Mouse (Mus musculus): Measurements from ENCODE around the gene Rars. TPM values are rescaled to one million over a fixed set of nuclear protein-coding genes. Genes with fewer than 3 reads are reported as not detected.
A peak's percentile ranks its signal among the peaks of the same experiment; 100 is the strongest.
"Not testable (repeated sequence)": the region's sequence is repeated elsewhere in the genome, so short reads cannot be mapped to it uniquely, and the experiment has no call there.

Gene Rars
- polyA plus RNA-seq, 1 experiment from 2014 or later: 71.9 TPM

DNA sequence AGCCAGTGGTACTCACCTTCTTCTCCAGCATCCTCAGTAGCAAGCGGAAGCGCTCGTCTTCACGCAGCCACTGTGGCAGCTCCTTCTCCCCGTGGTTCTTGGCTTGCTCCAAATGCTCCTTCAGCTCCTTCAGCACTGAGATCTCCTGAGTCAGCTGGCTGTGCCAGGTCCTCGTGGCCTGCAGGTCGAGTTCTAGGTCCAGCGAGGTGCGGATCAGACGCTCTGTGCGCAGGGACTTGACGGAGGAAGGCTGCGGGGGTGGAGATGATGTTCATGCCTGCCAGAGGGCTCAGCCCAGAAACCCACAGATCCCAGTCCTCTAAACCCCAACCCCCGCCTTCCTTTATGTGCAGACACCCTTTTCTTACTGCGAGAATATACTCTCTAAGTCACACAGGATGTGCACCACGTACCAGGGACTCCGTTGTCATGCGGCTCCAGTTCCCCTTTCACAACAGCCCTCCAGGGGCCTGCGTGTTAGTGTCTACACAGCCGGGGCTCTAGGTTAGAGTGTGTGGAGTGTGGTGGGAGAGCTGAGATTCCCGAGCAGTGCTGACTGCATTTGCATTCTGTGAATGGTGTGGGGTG, 7.5 kb upstream of the Rars start:
- Histone ChIP-seq H3K9me3 (replicated peaks; ENCODE audit: control insufficient read depth, low read length, poor library complexity, severe bottlenecking) (no peaks in the 10 kb centered on the region; the same call in 1 of the 2 replicates), H3K27me3 (ENCODE audit: control insufficient read depth, insufficient read depth, low read depth, low read length) (no peaks in the 10 kb centered on the region), H3K27ac (ENCODE audit: low read length) (no peak overlapping the region), H3K4me3 (ENCODE audit: low read depth, low read length) (no peak overlapping the region), H3K4me2 (ENCODE audit: low read length) (no peak overlapping the region), H3K4me1 (ENCODE audit: control insufficient read depth, insufficient read depth, low read length) (peaks cover 6% of the 10 kb centered on the region; the same call in 1 of the 2 replicates), H3K9ac (ENCODE audit: low read depth, low read length) (no peak overlapping the region), H3K36me3 (ENCODE audit: control insufficient read depth, insufficient read depth, low read length) (0 out of 2 replicates have a peak, but pooled peaks cover 3% of the 10 kb centered on the region)
- ATAC-seq: no peak
- 83% methylated on average over 21 of the region's 21 CpGs for WGBS

DNA sequence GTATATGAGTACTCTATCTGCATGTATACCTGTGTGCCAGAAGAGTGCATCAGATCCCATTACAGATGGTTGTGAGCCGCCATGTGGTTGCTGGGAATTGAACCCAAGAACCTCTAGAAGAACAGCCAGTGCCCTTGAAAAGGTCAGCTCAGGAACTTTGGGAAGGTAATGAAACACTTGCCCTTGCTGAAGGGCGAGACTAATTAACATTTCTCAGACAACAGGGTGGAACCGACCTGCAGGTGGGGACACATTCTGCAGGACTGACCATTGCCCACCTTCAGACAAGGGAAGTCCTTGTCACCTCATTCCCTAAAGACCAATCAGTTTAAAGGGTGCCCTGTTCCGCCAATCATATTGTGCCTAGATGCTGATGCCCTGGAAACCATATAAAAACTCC, 6.5 kb upstream of the Rars start:
- ATAC-seq; H3K4me2 ChIP-seq (ENCODE audit: low read length); H3K4me1 ChIP-seq (ENCODE audit: control insufficient read depth, insufficient read depth, low read length); H3K27me3 ChIP-seq (ENCODE audit: control insufficient read depth, insufficient read depth, low read depth, low read length); H3K9me3 ChIP-seq (replicated peaks; ENCODE audit: control insufficient read depth, low read length, poor library complexity, severe bottlenecking); H3K9ac ChIP-seq (ENCODE audit: low read depth, low read length); H3K36me3 ChIP-seq (ENCODE audit: control insufficient read depth, insufficient read depth, low read length); H3K4me3 ChIP-seq (ENCODE audit: low read depth, low read length); H3K27ac ChIP-seq (ENCODE audit: low read length): not testable (repeated sequence)
- 96% methylated on average over 4 of the region's 4 CpGs for WGBS

DNA sequence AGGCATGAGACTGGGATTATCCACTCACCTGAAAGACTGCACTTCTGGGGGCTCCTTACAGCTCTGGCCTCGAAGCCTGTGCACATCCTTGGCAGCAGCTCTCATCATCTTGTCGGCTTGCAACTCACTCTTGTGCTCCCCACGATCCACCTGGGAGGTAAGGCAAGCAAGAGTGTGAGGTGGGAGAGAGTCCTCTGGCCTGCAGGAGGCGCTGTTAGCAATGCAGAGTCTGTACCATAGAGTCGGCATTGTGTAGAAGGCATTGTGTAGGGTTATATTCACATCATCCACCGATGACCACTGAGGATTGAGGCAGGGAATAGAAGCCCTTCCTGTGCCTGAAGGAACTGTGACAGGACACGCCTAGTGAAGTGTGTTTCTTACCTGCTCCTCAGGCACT, 6.0 kb upstream of the Rars start:
- ATAC-seq: no peak
- Histone ChIP-seq H3K4me2 (ENCODE audit: low read length) (no peak overlapping the region), H3K27me3 (ENCODE audit: control insufficient read depth, insufficient read depth, low read depth, low read length) (no peaks in the 10 kb centered on the region), H3K27ac (ENCODE audit: low read length) (no peak overlapping the region), H3K4me1 (ENCODE audit: control insufficient read depth, insufficient read depth, low read length) (peaks cover 6% of the 10 kb centered on the region; the same call in 1 of the 2 replicates), H3K9me3 (replicated peaks; ENCODE audit: control insufficient read depth, low read length, poor library complexity, severe bottlenecking) (no peaks in the 10 kb centered on the region; the same call in 1 of the 2 replicates), H3K4me3 (ENCODE audit: low read depth, low read length) (no peak overlapping the region), H3K9ac (ENCODE audit: low read depth, low read length) (no peak overlapping the region), H3K36me3 (ENCODE audit: control insufficient read depth, insufficient read depth, low read length) (0 out of 2 replicates have a peak, but pooled peaks cover 3% of the 10 kb centered on the region)
- whole genome bisulfite sequencing: 81% methylated on average over 7 of the region's 7 CpGs

DNA sequence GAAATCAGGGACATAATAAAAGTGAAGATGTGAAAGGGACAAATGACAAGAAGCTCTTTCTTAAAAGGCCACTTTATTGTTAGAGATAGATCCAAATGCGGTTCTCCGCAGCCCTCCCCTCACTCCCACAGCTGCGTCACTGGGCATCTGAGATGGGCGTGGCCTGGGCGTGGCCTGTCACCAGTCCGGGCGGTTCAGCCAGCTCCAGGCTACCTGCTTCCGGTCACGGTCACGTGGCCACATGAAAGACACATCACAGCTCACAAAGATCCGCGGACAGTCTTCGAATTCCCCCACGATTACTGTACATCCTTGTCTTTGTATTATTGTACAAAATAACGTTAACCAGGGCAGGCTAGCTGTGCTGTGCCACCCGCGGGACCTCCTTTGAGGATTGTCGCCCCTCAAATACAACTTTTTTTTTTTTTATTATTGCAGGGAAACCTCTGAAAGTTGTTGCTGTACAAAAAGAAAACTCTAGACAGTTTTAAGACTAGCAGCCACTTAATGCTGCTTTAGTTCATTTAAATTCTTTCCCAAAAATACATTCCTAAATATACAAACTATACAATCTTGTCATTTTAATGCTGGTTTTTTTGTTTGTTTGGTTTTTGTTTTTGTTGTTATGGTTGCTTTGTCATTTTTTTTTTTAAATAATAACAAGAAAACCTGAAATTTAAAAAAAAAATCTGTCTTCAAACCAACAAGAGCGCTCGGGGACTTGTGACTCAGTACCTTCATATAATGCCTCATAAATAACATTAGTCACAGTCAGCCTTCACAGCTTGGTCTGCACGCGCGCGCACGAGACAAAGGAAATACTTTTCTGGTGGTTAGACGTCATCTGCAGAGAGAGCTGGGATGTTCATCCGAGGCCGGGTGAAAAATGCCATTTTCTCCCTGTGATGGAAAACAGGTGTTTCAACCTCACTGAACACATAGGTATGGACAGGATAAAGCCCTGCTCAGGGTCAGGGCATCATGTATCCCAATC, 4.3 kb upstream of the Rars start:
- Histone ChIP-seq H3K27me3 (ENCODE audit: control insufficient read depth, insufficient read depth, low read depth, low read length) (no peaks in the 10 kb centered on the region), H3K9me3 (replicated peaks; ENCODE audit: control insufficient read depth, low read length, poor library complexity, severe bottlenecking) (no peaks in the 10 kb centered on the region; the same call in 1 of the 2 replicates), H3K4me1 (ENCODE audit: control insufficient read depth, insufficient read depth, low read length) (peaks cover 8% of the 10 kb centered on the region), H3K27ac (ENCODE audit: low read length) (peak overlapping the region; percentile 33; the same call in 1 of the 2 replicates), H3K9ac (ENCODE audit: low read depth, low read length) (peak overlapping the region; percentile 13; the same call in 1 of the 2 replicates), H3K4me3 (ENCODE audit: low read depth, low read length) (peak overlapping the region; percentile 18), H3K4me2 (ENCODE audit: low read length) (peak overlapping the region; percentile 64), H3K36me3 (ENCODE audit: control insufficient read depth, insufficient read depth, low read length) (0 out of 2 replicates have a peak, but pooled peaks cover 3% of the 10 kb centered on the region)
- peak; percentile 56 for ATAC-seq
- WGBS: 20% methylated on average over 28 of the region's 28 CpGs

DNA sequence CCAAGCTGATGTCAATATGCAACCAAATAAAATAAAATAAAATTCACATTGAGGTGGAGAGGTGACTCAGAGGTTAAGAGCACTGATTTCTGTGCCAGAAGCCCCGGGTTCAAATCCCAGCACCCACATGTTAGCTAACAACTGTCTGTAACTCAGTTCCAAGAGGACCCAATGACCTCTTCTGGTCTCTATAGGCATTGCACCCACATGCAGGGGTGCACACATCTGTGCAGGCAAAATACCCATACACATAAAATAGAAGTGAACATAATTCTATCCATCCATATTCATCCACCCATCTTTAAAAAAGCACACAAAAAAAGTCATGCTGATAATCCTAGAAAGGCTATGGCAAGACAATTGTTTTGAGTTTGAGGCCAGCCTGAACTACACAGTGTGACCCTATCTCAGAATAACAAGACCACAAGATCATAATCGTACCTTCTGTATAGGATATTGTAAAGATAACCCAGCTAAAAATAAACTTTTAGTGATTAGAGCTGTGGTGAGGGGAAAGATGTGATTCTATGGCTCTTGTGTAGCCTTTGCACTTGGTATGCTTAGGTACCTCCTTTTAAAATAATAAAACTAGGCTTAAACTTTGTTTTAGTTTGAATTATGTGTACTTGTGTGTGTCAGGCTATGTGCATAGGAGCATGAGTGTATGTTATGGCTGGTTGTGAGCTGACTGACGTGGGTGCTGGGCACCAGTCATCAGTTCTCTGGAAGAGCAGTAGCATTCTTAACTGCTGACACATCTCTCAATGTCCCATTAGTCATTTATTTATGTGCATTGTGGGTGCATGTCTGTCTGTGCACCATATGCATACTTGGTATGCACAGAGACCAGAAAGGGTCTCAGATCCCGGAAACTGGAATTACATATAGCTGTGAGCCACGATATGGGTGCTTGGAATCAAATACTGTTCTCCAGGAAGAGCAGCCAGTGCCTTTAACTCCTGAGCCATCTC, 3.1 kb upstream of the Rars start:
- H3K4me1 ChIP-seq (ENCODE audit: control insufficient read depth, insufficient read depth, low read length): peaks cover 19% of the 10 kb centered on the region
- H3K4me3 ChIP-seq (ENCODE audit: low read depth, low read length): no peak overlapping the region
- H3K36me3 ChIP-seq (ENCODE audit: control insufficient read depth, insufficient read depth, low read length): 0 out of 2 replicates have a peak, but pooled peaks cover 4% of the 10 kb centered on the region
- WGBS: 92% methylated on average over 5 of the region's 5 CpGs
- H3K27me3 ChIP-seq (ENCODE audit: control insufficient read depth, insufficient read depth, low read depth, low read length): no peaks in the 10 kb centered on the region
- H3K27ac ChIP-seq (ENCODE audit: low read length): peak overlapping the region; percentile 33
- no peak overlapping the region for H3K9ac ChIP-seq (ENCODE audit: low read depth, low read length)
- H3K4me2 ChIP-seq (ENCODE audit: low read length): peak overlapping the region; percentile 64
- no peak for ATAC-seq
- no peaks in the 10 kb centered on the region; the same call in 1 of the 2 replicates for H3K9me3 ChIP-seq (replicated peaks; ENCODE audit: control insufficient read depth, low read length, poor library complexity, severe bottlenecking)

DNA sequence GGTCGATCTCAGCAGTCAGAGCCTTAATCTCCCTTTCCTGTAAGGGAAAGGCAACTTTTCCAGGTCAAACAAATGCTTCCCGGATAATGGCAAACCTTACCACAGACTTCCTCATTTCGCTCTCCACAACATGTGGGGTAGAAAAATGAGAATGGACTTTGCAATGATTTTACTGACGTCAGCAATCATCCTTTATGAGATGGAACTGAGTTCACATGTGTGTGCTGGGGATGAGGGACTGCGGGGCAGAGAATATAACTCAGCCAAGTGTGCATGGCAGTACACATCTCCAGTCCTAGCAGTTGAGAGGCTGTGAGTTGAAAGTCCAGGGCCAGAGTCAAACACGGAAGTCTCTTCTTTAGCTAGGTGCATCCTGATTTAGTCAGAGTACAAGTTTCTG, 1.0 kb downstream of the Rars start:
- no peak overlapping the region for H3K27ac ChIP-seq (ENCODE audit: low read length)
- H3K36me3 ChIP-seq (ENCODE audit: control insufficient read depth, insufficient read depth, low read length): peaks cover 13% of the 10 kb centered on the region
- H3K9ac ChIP-seq (ENCODE audit: low read depth, low read length): peak overlapping the region; percentile 88; the same call in 1 of the 2 replicates
- 87% methylated on average over 6 of the region's 6 CpGs for WGBS
- no peaks in the 10 kb centered on the region for H3K27me3 ChIP-seq (ENCODE audit: control insufficient read depth, insufficient read depth, low read depth, low read length)
- H3K4me2 ChIP-seq (ENCODE audit: low read length): peak overlapping the region; percentile 86
- H3K4me3 ChIP-seq (ENCODE audit: low read depth, low read length): peak overlapping the region; percentile 96
- H3K9me3 ChIP-seq (replicated peaks; ENCODE audit: control insufficient read depth, low read length, poor library complexity, severe bottlenecking): no peaks in the 10 kb centered on the region; the same call in 1 of the 2 replicates
- no peak for ATAC-seq
- peaks cover 17% of the 10 kb centered on the region for H3K4me1 ChIP-seq (ENCODE audit: control insufficient read depth, insufficient read depth, low read length)

DNA sequence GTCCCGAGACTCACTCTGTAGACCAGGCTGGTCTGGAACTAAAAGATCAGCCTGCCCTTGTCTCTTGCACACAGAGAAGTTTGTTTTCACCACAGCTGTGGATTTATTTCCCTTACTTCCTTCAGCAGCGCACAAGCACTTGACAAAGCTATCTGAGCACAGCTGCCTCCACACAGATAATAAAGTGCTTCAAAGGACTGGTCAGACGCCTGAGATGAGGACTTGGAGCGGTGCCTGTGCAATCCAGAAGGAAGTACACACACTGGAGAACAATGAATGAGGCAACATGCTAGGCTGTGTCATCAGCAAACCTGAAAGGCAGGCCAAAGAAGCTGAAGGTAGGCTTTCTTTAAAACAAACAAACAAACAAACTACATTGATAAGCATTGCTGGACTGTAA, 2.2 kb downstream of the Rars start:
- Histone ChIP-seq H3K27ac (ENCODE audit: low read length) (no peak overlapping the region), H3K4me3 (ENCODE audit: low read depth, low read length) (no peak overlapping the region), H3K9ac (ENCODE audit: low read depth, low read length) (no peak overlapping the region), H3K36me3 (ENCODE audit: control insufficient read depth, insufficient read depth, low read length) (peaks cover 17% of the 10 kb centered on the region), H3K4me2 (ENCODE audit: low read length) (no peak overlapping the region), H3K4me1 (ENCODE audit: control insufficient read depth, insufficient read depth, low read length) (peaks cover 14% of the 10 kb centered on the region), H3K9me3 (replicated peaks; ENCODE audit: control insufficient read depth, low read length, poor library complexity, severe bottlenecking) (no peaks in the 10 kb centered on the region), H3K27me3 (ENCODE audit: control insufficient read depth, insufficient read depth, low read depth, low read length) (no peaks in the 10 kb centered on the region)
- no peak for ATAC-seq
- WGBS: 80% methylated on average over 4 of the region's 4 CpGs

DNA sequence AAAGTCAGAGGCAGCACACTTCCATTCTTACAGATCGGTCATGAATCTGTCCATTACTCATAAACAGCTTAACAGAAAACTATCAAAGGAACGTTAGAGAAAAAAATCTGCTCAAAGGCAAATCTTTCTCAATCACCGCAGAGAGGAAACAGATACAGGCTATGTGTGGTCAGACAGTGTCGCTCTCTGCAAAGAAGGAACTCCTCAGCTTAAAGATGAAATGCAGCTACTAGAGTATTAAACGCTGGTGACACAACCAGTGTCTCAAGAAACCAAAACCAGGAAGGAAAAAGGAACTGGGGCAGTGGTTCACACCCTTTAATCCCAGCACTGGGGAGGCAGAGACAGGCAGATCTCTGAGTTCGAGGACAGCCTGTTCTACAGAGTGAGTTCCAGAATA, 6.6 kb downstream of the Rars start:
- no peak for ATAC-seq

More for the DNA sequence above, 6.6 kb downstream of the Rars start:
- Histone ChIP-seq H3K4me1 (ENCODE audit: control insufficient read depth, insufficient read depth, low read length) (peaks cover 3% of the 10 kb centered on the region), H3K27ac (ENCODE audit: low read length) (no peak overlapping the region), H3K9me3 (replicated peaks; ENCODE audit: control insufficient read depth, low read length, poor library complexity, severe bottlenecking) (no peaks in the 10 kb centered on the region), H3K4me3 (ENCODE audit: low read depth, low read length) (no peak overlapping the region), H3K4me2 (ENCODE audit: low read length) (no peak overlapping the region), H3K27me3 (ENCODE audit: control insufficient read depth, insufficient read depth, low read depth, low read length) (no peaks in the 10 kb centered on the region), H3K36me3 (ENCODE audit: control insufficient read depth, insufficient read depth, low read length) (peaks cover 41% of the 10 kb centered on the region), H3K9ac (ENCODE audit: low read depth, low read length) (no peak overlapping the region)
- WGBS: 97% methylated on average over 6 of the region's 6 CpGs
